Mouse (Mus musculus): Measurements from ENCODE around the gene Fam229b.

The Fam229b gene

DNA sequence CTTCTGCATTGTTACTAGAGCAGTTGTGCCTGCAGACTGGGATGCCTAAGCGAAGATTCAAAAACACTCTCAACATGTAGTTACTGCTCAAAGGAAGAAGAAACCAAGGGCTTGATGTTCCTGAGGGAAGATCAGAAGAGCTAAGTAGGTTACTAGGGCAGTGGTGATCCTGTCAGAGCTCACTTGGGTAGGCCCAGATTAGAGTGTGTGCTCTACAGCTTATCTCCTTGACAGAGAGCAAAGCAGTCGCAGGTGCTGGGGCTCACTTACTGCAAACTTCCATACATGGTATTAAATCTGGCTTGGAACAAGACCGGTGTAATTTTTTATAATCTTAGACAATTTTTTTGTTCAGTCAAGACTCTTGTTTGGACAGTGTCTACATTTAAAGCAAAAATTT lies 4.1 kb upstream of the Fam229b start:
- DNase-seq (ENCODE audit: low read depth, low spot score): no peak

DNA sequence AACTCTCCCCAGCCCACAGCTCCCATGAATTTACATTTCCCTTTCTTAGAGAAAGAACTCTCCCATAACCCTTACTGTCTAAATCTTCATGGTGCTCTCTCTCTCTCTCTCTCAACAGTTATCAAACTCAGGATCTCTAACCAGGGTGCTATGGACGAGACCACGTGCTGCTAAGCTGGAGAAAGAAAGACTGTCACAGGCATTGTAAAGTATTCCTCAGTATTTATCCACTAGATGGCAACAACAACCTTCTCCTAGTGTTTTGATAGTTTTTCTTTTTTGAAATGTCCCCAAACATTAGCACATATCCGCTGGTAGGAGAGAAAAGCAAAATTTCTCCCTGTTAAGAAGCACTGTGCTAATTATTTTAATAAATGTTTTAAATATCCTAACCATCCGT lies 12.3 kb downstream of the Fam229b start:
- no peak for DNase-seq (ENCODE audit: low read depth, low spot score)

- no peak for DNase-seq (ENCODE audit: low read depth, low spot score)
Observed at GRCm38 (mm10) chr10:39109489-39109874, 24.2 kb downstream of the Fam229b start.

- no peak for DNase-seq (ENCODE audit: low read depth, low spot score)
Observed at GRCm38 (mm10) chr10:39108837-39109488, 24.8 kb downstream of the Fam229b start.

GRCm38 (mm10) chr10:39106935-39107334 lies 26.8 kb downstream of the Fam229b start:
- no peak for DNase-seq (ENCODE audit: low read depth, low spot score)

DNA sequence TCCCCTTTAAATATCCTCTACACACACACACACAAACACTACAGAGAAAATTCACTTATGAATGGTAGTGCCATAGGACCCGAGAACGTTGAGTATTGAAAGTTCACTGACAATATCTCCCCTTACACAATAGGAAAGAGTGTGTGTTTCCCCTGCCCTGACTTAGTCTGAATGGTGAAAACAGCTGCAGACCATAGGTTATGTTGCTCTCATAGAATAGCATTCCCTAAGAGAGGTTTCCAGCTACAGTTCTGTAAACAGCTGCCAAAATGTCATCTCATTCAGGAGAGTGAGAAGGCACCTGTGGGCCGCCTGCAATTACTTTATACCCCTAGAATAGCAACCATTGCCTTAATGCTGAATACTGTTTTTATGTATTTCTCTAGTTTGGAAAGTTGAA lies 27.3 kb downstream of the Fam229b start:
- DNase-seq (ENCODE audit: low read depth, low spot score): no peak

GRCm38 (mm10) chr10:39104803-39105449 lies 28.8 kb downstream of the Fam229b start:
- DNase-seq (ENCODE audit: low read depth, low spot score): no peak

DNA sequence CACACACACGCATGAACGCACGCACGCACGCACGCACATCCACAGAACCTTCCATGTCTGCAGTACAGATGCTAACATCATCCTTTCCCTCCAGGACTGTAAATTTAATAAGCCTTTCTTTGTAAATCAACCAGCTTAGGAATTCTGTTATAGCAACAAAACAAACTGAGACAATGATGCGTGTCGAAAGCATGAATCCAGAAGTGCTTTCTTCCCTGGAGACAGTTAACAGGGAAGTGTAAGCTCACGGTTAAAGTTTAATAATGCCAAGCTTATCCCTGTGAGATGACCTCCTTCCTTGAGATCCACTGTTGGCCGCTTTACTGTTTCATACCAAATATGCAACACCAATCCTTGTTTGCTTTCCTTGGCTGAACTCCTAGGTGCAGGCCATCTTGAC lies 35.0 kb downstream of the Fam229b start:
- no peak for DNase-seq (ENCODE audit: low read depth, low spot score)

DNA sequence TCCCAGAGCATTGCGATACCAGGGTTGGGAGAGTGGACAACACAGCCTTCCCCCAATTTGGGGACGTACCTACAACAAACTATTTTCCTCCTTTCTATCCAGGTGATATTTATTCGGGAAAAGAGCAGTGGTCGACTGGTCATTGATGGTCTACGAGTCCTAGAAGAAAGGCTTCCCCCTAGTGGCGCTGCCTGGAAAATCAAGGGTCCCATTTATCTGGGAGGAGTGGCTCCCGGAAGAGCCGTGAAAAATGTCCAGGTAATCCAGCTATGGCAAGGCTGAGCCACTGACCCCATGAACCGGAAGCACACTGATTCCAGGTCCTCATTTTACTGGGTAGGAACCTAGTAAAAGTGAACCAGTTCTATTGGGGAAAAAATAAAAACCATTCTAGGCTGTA lies 36.7 kb downstream of the Fam229b start:
- no peak for DNase-seq (ENCODE audit: low read depth, low spot score)

GRCm38 (mm10) chr10:39072048-39072447 lies 61.7 kb downstream of the Fam229b start:
- no peak for DNase-seq (ENCODE audit: low read depth, low spot score)

Measured in CD4-positive helper T cell, adult 2 months (primary cell).